Mouse (Mus musculus): ENCODE data around the gene Phf21a.

DNA sequence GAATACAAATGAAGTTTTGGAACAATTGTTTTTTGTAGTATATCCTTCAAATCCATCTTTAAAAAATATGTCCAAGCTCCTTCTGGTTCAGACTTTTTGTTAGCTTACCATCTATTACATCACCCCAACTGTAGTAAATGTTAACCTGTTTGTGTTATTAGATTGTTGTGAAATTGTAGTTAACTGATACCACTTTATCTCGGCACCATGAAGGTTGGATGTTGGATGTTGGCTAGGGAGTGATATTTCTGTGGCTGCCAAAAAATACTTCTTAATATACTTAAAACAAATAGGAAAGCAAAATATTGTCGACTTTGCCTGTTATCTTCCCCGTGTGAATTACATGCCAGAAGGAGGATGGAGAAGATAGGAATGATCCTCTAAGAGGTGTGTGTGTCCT lies 184.9 kb downstream of the Phf21a start:
- TF ChIP-seq CTCF (conservative IDR thresholded peaks at IDR 0.05; ENCODE audit: low read length) (no peak), POU5F1 (IDR thresholded peaks at IDR 0.05; ENCODE audit: borderline replicate concordance, low read length) (no peak), NANOG (IDR thresholded peaks at IDR 0.05; ENCODE audit: borderline replicate concordance, low read length) (no peak)

All from E14TG2a.4 (cell line).